Mouse (Mus musculus) cortical plate, adult 2 months (tissue): ENCODE data around the gene Syngr4.

Source experiments
- CTCF ChIP-seq: fragments of 200-500 bp; IDR thresholded peaks from 2 replicates; pipeline ENCODE4 v1.5.1; 2011; ENCODE audit warnings: mild to moderate bottlenecking, control low read depth, low read length; ENCODE audit not compliant: insufficient read depth; ENCODE audit errors: extremely low read depth
- POLR2A ChIP-seq: fragments of 200-500 bp; IDR thresholded peaks from 2 replicates; pipeline ENCODE4 v1.6.1; 2011; ENCODE audit warnings: mild to moderate bottlenecking, low read length, control low read depth; ENCODE audit not compliant: insufficient read depth; ENCODE audit errors: extremely low read depth

GRCm38 (mm10) chr7:45853089-45853488, 43.4 kb downstream of the Syngr4 start:
- no peak for TF ChIP-seq POLR2A
- no peak for TF ChIP-seq CTCF
